In genomic region chr19:29370545-29371283, GRCm38 (mm10) we compare ENCODE assay signal across 1 mouse cellular context.
A peak's percentile ranks its signal among the peaks of the same experiment; 100 is the strongest.
TF ChIP-seq lines count a peak whose summit lies in the region.

No protein-coding gene starts in this region.

TF ChIP-seq in CH12.LX, 34 proteins besides CTCF, POLR2A, EP300 and RAD21 (continued from another document):
- TF ChIP-seq JUN (IDR thresholded peaks at IDR 0.05; ENCODE audit: insufficient read depth, low read depth, low read length), result no peak
- no peak for TF ChIP-seq ZMIZ1 (IDR thresholded peaks at IDR 0.05; ENCODE audit: low read depth, low read length)
- no peak for TF ChIP-seq IRF4 (IDR thresholded peaks at IDR 0.05; ENCODE audit: low read depth, low read length)
- no peak for TF ChIP-seq USF2 (conservative IDR thresholded peaks at IDR 0.05; ENCODE audit: low read depth, low read length)
- no peak for TF ChIP-seq CHD2 (IDR thresholded peaks at IDR 0.05; ENCODE audit: low read length)
- no peak for TF ChIP-seq UBTF (IDR thresholded peaks at IDR 0.05; ENCODE audit: low read depth, low read length)
- no peak for TF ChIP-seq MEF2A (IDR thresholded peaks at IDR 0.05; ENCODE audit: borderline replicate concordance, low read depth, low read length)
- TF ChIP-seq RCOR1 (conservative IDR thresholded peaks at IDR 0.05; ENCODE audit: low read depth, low read length), result no peak
- no peak for TF ChIP-seq ZKSCAN1 (IDR thresholded peaks at IDR 0.05; ENCODE audit: borderline replicate concordance, low read depth, low read length)
- no peak for TF ChIP-seq ZC3H11A (IDR thresholded peaks at IDR 0.05; ENCODE audit: low read depth, low read length)
- TF ChIP-seq HCFC1 (IDR thresholded peaks at IDR 0.05; ENCODE audit: low read depth, low read length), result no peak
- TF ChIP-seq MYC (IDR thresholded peaks at IDR 0.05; ENCODE audit: low read depth, low read length), result peak; percentile 92
- no peak for TF ChIP-seq ELF1 (IDR thresholded peaks at IDR 0.05; ENCODE audit: low read depth, low read length)
- peak; percentile 27; the same call in 1 of the 2 replicates for TF ChIP-seq MAX (IDR thresholded peaks at IDR 0.05; ENCODE audit: low read length)
- TF ChIP-seq NELFE (IDR thresholded peaks at IDR 0.05; ENCODE audit: low read depth, low read length), result no peak
- TF ChIP-seq MAZ (IDR thresholded peaks at IDR 0.05; ENCODE audit: low read depth, low read length), result no peak
- TF ChIP-seq SIN3A (IDR thresholded peaks at IDR 0.05; ENCODE audit: low read length), result peak; percentile 29; the same call in 1 of the 2 replicates
- no peak for TF ChIP-seq TBP (conservative IDR thresholded peaks at IDR 0.05; ENCODE audit: low read depth, low read length)
- TF ChIP-seq JUND (conservative IDR thresholded peaks at IDR 0.05; ENCODE audit: low read depth, low read length), result no peak
- no peak for TF ChIP-seq KAT2A (IDR thresholded peaks at IDR 0.05; ENCODE audit: insufficient replicate concordance, low read length)
